Mouse (Mus musculus): ENCODE data around the gene Cd63. TPM values are rescaled to one million over a fixed set of nuclear protein-coding genes. Genes with fewer than 3 reads are reported as not detected.

Cd63 gene
- total RNA-seq, 2 experiments from 2014 or later = 311 to 352 TPM

- no peak for DNase-seq (ENCODE audit: low spot score in 2 of 2)
Measured at GRCm38 (mm10) chr10:128923935-128924334, 23.1 kb downstream of the Cd63 start, which contains the start of gene Bloc1s1. Bloc1s1 (minus strand) TSS chr10:128924035.

- peak in 1 of 2 experiments; percentile 17 for DNase-seq (ENCODE audit: low spot score in 2 of 2)
Measured at GRCm38 (mm10) chr10:128928356-128928755, 27.6 kb downstream of the Cd63 start.

- peak in 1 of 2 experiments; percentile 32 for DNase-seq (ENCODE audit: low spot score in 2 of 2)
Measured at GRCm38 (mm10) chr10:128929638-128930378, 29.0 kb downstream of the Cd63 start.

- no peak for DNase-seq (ENCODE audit: low spot score in 2 of 2)
Measured at GRCm38 (mm10) chr10:128931441-128931840, 30.7 kb downstream of the Cd63 start.

GRCm38 (mm10) chr10:128933574-128933973 lies 32.8 kb downstream of the Cd63 start, which contains the start of gene Itga7:
Itga7 (plus strand) TSS chr10:128933818.
- DNase-seq (ENCODE audit: low spot score in 2 of 2) = no peak

- no peak for DNase-seq (ENCODE audit: low spot score in 2 of 2)
Measured at GRCm38 (mm10) chr10:128933976-128934721, 33.4 kb downstream of the Cd63 start.

GRCm38 (mm10) chr10:128934997-128935787 lies 34.4 kb downstream of the Cd63 start:
- DNase-seq (ENCODE audit: low spot score in 2 of 2) = no peak

GRCm38 (mm10) chr10:128935826-128936440 lies 35.1 kb downstream of the Cd63 start:
- peak in 1 of 2 experiments; percentile 47 for DNase-seq (ENCODE audit: low spot score in 2 of 2)

- peak; percentile 61 to 77 for DNase-seq (ENCODE audit: low spot score in 2 of 2)
Measured at GRCm38 (mm10) chr10:128937756-128938390, 37.1 kb downstream of the Cd63 start.

GRCm38 (mm10) chr10:128938457-128938856 lies 37.7 kb downstream of the Cd63 start:
- DNase-seq (ENCODE audit: low spot score in 2 of 2) = peak; percentile 69 to 88

GRCm38 (mm10) chr10:128938974-128939373 lies 38.2 kb downstream of the Cd63 start:
- peak in 1 of 2 experiments; percentile 18 for DNase-seq (ENCODE audit: low spot score in 2 of 2)

- DNase-seq (ENCODE audit: low spot score in 2 of 2) = no peak
Measured at GRCm38 (mm10) chr10:128940475-128941061, 39.8 kb downstream of the Cd63 start.

- DNase-seq (ENCODE audit: low spot score in 2 of 2) = peak in 1 of 2 experiments; percentile 56
Measured at GRCm38 (mm10) chr10:128945675-128946074, 44.9 kb downstream of the Cd63 start.

- DNase-seq (ENCODE audit: low spot score in 2 of 2) = no peak
Measured at GRCm38 (mm10) chr10:128947496-128947895, 46.7 kb downstream of the Cd63 start.

GRCm38 (mm10) chr10:128950208-128950887 lies 49.6 kb downstream of the Cd63 start:
- DNase-seq (ENCODE audit: low spot score in 2 of 2) = no peak

GRCm38 (mm10) chr10:128958340-128958739 lies 57.6 kb downstream of the Cd63 start:
- DNase-seq (ENCODE audit: low spot score in 2 of 2) = no peak

GRCm38 (mm10) chr10:128960142-128960541 lies 59.4 kb downstream of the Cd63 start:
- DNase-seq (ENCODE audit: low spot score in 2 of 2) = no peak

- no peak for DNase-seq (ENCODE audit: low spot score in 2 of 2)
Measured at GRCm38 (mm10) chr10:128960590-128961584, 60.1 kb downstream of the Cd63 start, which contains the start of gene Mettl7b. Mettl7b (minus strand) TSS chr10:128960988.
